Mouse (Mus musculus): Measurements from ENCODE around the gene Tmem91.

DNA sequence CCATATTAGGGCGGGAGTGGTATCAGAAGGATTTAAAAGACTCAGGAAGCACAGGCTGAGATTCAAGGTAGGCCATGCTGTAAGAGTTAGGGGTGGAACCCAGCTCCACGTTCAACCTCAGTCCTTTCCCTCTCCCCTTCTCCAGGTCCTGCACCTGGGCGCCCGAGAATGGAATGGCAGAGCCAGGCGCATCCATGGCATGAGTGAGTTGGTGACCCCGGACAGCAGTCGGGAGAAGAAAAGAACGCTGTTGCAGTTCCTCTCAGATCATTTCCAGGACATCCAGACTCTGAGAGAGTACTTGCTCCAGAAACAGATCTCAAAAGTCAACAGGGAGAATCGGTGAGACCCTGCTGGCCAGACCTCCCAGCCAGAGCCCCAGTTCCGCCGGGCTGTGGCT, 54.2 kb downstream of the Tmem91 start:
- TF ChIP-seq ZNF384 (IDR thresholded peaks at IDR 0.05; ENCODE audit: low read depth, low read length) (no peak), MAFK (IDR thresholded peaks at IDR 0.05; ENCODE audit: insufficient read depth, low read depth, low read length) (no peak), CHD2 (IDR thresholded peaks at IDR 0.05; ENCODE audit: low read depth, low read length) (no peak), HCFC1 (IDR thresholded peaks at IDR 0.05; ENCODE audit: borderline replicate concordance, insufficient read depth, low read length) (no peak), ZC3H11A (IDR thresholded peaks at IDR 0.05; ENCODE audit: borderline replicate concordance, low read depth, low read length) (no peak)

All from ES-E14 (cell line).